Mouse (Mus musculus) urinary bladder, postnatal 36 days (tissue): ENCODE data around the gene E430018J23Rik.
A peak's percentile ranks its signal among the peaks of the same experiment; 100 is the strongest.
"Not testable (repeated sequence)": the region's sequence is repeated elsewhere in the genome, so short reads cannot be mapped to it uniquely, and the experiment has no call there.

Experiments
- DNase-seq, 2 experiments: peaks; one replicate each; pipeline ENCODE4 v3.0.0; 2022; ENCODE audit warnings: low spot score in 2 of 2, mixed read lengths in 1 of 2

E430018J23Rik gene

DNA sequence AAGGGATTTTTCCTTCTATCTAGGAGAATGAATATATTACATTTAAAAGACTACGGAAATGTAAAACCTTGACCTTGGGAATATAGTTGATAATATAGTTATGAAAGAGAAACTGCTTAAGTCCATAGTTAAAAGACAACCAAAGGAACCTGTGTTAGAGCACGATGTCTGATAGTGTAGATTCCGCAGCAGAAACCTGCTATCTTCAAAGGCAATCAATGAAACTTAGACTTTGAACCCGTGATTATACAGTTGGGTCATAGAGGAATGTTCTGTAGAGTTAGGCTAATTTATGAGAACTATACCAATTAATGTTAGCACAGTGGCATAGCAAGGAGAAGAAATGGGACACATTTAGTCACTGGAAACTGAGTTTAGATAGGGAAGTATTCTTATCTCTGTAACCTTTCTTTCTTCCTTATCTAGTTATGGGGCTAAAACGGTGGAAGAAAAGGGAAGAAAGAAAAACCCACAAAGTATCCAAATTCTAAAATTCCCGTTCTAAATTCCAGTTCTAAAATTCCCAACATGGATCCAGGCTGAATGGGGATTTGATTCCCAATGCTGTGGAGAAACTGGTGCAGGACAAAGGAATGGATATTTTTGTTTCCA is 15.0 kb downstream of the E430018J23Rik start:
- DNase-seq, result no peak

DNA sequence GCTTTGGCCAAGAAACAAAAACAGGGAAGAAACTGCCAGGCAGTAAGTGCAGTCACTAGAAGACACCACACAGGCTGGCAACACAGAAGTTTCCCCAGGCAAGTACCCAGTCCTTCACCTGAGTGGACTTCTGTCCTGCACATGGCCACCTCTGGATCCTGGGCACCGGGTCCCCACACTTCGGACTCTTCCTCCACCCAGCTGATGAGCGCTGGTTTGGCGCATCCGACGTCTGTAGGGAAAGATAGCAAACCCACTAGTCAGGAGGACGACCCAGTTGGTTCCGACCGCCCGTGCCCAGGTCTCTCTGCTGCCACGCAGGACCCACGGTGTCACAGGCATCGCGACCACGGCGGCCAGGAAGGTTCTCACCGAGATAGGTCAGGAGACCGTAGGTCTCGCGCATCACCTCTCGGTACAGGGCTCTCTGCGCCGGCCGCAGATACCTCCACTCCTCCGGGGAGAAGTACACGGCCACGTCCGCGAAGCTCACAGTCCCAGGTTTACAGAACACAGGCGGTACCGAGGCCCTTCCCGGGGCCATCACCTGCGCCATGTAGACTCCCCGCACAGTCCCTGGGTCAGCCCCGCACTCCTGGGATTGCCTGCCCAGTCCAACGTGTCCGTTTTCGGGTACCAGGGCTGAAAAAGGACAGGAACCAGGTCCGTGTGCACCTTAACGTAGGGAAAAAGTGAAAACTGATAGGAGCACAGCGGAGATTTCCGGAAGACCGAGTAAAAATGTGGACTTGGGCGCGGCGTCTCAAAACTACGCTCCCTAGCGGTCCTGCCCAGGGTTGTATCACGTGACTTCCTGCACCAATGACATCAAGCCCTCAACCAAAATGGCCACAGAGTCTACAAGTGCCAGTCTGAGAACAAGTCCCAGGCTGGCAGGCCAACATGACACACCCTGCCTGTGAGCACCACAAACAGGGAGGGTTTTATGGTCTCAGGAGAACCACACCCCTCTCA is 17.9 kb downstream of the E430018J23Rik start, which contains the start of gene Zfp747:
Gene Zfp747 (minus strand): TSS at position 780 of the 975 bp plus-strand sequence.
- peak; percentile 92 for DNase-seq

DNA sequence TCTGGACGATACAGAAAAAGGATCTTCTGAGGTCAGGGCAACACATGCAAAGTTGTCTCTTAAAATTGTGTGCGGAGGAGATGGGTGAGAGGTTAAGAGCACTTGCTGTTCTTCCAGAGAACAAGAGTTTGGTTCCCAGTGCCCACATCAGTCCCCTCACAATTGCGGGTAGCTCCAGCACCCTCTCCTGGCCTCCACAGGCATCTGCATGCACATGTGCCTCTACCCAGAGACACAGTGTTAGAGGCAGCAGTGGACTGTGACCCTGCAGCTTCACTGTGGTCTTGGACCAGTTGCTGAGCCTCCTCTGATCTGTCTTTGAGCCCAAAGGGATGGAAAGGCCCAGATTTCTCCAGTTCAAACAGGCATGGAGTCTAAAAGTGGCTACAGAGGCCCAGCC is 21.6 kb downstream of the E430018J23Rik start:
- not testable (repeated sequence) for DNase-seq

DNA sequence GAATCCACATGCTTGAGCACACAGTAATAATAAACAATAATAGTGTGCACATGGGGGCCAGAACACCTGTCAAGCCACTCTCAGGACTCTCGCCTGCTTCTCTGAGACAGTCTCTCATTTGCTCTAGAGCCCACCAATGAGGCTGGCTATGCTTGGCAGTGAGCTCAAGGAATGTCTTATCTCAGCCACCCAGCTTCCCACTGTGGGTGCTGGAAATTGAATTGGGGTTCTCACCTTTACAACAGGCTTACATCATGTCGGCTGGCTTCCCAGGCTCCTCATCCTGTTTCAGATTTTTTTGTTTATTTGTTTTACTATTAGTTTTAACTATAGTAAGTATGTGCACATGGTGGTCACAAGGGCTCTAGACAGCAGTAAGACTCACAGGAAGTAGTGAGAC is 22.2 kb downstream of the E430018J23Rik start:
- DNase-seq, result no peak

DNA sequence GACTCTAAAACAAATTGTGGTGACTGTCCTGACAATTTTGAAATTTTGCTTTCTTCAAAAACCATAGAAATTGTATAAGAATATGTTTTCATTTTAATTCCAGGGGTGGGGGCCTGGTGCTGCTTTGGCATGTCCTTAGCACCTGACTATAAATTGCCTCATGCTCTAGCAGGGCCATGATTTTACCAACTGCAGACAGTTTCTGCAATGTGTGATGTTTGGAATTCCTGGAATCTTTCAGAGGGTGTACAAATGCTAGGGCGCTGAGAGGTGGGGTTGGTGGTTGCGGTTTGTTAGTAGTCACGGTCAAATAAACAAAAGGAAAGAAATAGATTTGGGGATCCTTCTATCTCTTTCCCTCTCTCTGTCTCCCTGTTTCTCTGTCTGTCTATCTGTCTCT is 27.2 kb downstream of the E430018J23Rik start:
- no peak for DNase-seq

DNA sequence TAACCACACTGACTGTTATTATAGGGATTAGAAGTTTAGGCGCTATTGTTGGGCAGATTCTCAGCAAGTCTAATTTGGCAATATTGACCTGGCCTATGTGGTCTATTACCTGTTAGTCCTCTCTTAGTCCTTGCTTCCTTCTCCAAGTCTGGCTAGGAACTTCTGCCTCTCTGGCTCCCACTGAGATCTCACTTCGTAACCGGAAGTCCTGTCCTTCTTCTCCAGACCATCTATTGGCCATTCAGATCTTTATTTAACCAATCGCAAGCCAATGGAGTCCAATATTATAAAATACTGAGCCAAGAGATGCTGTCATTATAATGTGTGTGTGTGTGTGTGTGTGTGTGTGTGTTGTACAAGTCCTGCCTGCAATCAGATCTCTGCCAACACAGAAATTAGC is 29.3 kb downstream of the E430018J23Rik start:
- DNase-seq, result no peak

DNA sequence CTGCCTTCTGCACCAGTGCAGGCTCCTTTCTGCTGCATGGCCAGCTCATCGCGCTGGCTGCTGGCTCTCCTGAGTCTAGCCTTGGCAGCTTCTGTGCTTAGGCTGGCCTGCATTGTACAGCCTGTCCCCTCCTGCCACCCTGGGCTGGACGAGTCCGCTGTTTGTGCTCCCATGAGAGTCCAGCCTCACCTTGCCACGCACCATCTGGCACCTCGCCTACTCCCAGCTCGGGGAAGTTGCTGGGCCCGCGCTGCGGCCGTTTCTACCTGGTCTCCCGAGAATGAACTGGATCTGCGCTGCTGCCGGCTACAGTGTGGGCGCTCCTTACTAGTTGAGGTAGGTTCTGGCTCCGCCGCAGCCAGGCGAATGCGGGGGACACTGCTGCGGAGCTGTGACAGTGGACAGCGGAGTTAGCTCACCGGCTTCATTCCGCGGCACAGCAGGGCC is 29.9 kb downstream of the E430018J23Rik start:
- DNase-seq, result no peak

DNA sequence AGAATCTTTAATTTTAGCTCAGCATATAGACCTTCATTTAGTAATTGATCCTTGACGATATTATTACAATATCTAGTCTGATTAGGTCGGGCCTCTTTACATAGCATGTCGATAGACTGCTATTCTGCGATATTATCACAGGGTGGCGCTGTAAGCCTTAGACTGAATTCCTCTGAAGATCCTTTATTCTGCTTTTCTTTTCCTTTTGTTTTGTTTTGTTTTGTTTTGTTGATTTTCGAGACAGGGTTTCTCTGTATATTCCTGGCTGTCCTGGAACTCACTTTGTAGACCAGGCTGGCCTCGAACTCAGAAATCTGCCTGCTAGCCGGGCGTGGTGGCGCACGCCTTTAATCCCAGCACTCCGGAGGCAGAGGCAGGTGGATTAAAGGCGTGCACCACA is 31.0 kb downstream of the E430018J23Rik start:
- not testable (repeated sequence) for DNase-seq

DNA sequence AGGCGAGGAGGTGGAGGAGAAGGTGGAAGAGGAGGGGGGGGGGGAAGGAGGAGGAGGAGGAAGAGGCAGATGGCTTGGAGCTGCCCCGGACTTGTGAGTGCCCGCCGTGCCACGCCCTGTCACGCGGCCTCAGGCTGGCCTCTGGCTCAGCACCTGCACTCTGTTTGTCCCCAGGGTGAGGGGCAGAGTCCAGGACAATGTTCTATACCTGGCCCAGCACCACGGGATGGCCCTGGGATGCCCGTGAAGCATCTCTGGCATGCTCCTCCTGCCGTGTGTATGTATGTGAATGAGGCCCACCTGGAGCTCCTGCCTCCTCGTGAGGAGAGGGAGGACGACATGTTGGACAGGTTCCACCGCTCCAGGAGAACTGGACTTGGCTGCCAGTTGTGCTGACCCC is 32.0 kb downstream of the E430018J23Rik start:
- DNase-seq, result no peak

DNA sequence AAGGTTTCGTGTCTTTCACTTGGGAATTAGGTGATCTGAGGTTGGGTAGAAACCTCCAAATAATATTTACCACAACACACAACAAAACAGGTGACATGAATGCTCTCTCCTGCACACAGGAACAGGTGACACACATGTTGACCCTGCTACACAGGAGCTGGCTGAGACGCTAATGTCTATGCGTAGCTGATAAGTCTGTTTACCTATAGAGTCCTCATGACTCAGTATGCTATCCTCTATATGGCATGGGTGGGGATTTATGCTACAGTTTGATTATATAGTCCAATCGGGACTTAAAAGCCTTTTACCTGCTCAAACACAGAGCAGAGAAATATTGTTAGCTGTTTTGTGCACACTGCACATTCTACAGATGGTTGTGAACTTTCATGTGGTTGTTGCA is 33.2 kb downstream of the E430018J23Rik start:
- no peak for DNase-seq

DNA sequence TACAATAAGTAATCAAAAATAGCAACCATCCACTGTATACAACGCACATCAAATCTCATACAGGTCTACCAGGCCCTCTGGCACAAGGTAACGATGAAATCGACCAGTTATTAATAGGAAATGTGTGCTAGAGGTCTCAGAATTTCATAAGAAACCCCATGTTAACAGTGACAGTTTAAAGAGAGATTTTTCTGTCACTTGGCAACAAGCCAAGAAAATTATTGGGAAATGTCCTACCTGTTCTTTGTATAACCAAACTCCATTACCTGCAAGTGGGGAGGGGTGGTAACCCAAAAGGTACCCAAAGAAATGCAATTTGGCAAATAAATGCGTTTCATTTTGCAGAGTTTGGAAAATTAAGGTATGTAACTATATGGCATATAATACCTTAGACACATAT is 35.0 kb downstream of the E430018J23Rik start:
- no peak for DNase-seq

DNA sequence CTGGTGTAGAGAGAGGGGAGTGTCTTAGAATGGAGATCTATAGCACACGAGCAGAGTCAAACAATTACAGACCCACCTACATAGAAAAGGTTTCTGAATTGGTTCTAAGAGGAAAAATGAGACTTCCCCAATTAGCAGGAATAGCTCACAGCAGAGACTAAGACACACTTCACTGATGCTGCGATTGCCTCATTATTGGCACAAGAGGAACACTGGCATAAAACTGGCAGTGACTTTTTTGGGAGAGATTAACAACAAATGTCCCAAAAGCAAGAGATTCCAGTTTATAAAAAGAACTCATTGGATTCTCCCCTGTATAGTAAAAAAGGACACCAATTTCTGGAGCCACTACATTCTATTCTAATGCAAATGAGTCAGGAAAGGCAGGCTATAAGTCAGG is 35.6 kb downstream of the E430018J23Rik start:
- DNase-seq, result no peak

DNA sequence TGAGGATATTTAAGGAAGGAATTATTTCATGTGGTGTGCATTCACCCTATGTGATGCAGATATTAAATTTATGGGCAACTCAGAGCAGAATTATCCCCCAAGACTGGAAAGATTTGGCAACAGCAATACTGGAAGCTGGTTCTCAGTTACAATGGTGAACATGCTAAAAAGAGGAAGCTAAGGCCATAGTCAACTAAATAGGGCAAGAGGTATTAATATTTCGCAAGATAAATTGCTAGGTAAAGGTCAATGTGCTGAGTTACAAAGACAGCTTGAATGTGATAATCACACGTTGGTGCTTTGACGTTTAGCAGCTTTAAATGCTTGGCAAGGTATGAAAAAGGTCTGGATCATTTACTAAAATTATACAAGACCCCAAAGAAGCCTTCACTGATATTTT is 37.6 kb downstream of the E430018J23Rik start:
- no peak for DNase-seq

DNA sequence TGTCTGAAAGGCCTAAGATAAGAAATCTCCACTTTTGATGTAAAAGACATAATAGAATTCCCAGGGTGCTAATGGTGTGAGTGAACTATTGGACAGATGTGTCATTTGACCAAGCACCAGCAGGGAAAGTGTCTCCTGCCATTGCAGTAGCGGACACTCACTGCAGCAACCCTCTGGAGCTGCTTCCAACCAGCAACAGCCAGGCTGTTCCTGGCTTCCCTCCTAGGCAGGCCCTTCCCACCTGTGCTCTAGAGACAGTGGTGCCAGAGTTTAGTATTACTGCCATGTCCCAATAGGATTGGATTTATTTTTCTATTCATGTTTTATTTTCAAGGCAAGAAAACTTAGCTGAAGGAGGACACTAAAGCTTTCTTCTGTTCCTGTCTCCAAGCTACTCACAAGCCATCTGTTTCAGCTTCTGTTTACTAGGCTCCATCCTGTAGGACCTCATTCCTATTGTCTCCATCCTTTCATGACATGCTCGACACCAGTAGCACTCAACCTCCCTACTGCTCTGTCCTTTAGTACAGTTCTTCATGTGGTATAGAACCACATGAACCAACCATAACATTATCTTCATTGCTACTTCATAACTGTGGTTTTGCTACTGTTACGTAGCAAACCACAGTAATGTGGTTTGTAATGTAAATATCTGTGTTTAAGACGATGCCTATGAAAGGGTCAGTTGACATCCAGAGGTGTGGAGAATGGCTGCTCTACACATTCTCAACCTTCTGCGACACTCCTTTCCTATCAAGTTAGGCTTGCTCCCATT is 42.0 kb downstream of the E430018J23Rik start:
- no peak for DNase-seq

DNA sequence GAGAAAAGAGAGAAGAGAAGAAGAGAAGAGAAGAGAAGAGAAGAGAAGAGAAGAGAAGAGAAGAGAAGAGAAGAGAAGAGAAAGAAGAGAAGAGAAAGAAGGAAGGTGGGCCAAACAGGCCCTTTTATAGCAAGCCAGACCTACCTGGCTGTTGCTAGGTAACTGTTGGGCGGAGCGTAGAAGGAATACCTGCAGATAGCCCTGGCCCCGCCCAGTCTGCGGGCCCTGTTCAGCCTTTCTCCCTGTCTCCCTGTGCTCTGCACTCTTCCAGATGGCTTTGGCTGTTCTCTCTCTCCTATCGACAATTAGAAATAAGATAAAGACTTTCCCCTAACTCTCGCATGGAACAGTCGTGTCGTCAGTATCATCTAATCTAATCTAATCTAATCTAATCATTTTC is 46.8 kb downstream of the E430018J23Rik start:
- DNase-seq, result peak; percentile 56 to 64

DNA sequence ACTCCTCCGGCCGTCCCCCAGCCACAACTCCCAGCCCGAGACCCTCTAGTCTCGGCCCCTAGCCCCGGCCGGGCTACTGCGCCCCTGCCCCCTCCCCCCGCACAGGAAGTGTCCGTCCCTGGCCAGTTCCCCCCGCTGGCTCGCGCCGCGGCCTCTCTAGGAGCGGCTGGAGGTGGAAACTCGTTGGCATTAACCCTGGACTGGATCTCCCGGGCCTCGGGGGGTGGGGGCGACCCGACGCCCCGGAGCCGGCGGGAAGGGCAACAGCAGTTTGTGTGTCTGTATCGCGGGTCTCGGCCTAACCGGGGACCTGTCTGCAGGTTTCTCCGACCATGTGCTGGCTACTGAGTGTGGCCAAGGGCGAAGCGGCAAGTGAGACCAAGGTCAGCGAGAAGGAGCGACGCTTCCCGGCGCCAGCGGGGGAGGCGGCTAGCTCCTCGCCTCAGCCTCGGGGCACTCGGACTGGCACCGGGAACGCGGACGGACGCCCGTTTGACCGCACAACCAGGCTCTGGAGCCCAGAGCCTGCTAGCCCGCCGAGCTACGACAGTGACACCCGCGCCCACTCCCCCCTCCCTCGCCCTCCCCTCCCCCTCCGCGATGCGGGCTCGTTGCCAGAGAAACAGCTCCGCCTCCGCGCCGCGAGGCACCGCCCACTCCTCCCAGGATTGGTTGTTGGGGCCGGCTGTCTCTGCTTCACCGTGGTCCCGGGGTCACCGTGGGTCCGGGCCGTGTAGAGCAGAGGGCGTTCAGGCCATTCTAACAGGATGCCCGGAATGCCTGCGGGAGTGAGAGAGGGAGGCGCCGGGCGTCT is 47.7 kb downstream of the E430018J23Rik start, which contains the start of gene Zfp768:
Gene Zfp768 (minus strand): TSS at position 78 of the 814 bp plus-strand sequence.
- DNase-seq, result peak; percentile 89 to 93

DNA sequence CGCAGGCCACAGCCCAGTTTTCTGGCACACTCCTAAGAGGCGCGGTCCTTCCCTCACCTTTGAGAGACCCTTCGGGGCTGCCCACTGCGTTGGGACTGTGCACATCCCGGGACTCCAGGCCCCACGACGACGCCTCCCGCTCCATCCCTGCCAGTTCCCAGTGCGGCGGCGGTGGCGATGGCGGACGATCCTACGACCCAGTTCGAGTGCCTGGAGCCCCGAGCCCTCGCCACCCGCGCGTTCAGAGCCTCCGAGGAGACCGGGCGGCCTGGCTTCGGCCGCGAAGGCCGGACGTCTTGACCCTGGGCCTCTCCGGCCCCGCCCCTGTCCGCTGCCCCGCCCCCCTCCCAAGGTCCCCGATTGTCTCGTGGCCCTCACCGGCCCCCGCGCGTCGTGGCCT is 48.3 kb downstream of the E430018J23Rik start:
- DNase-seq, result no peak

DNA sequence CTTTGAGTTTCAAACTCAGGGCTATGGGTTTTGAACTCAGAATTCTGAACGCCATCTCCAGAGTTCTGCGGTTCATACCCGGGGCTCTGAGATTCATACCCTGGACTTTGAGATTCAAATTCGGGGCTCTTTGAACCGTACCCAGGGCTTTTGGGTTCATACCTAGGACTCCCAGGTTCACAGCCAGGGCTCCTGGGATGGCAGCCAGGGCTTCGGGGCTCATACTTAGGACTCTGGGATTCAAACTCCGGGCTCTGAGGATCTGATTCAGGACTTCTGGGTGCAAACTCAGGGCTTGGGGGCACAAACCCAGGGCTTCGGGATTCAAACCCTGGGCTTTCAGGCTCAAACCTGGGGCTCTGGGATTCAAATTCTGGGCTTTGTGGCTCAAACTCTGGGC is 49.1 kb downstream of the E430018J23Rik start:
- no peak for DNase-seq

DNA sequence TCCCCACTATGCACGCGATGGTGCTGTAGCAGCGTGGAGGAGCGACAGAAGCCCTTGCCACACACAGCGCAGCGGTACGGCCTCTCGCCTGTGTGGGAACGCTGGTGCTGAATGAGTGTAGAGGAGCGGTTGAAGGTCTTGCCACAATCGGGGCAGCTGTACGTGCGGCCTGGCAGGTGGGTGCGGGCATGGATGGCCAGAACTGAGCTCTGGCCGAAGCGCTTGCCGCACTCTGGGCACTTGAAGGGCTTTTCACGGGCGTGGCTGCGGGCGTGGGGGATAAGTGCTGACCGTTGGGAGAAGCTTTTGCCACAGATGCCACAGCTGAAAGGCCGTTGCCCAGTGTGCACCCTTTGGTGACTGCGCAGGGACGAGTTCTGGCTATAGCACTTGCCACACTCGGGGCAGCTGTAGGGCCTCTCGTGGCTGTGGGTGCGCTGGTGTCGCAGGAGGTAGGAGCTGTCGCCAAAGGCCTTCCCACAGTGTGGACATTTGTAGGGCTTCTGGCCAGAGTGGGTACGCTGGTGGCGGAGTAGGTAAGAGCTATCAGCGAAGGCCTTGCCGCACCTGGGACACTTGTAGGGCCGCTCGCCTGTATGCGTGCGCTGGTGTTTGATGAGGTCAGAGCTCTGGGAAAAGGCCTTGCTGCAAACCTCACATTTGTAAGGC is 49.9 kb downstream of the E430018J23Rik start:
- no peak for DNase-seq

DNA sequence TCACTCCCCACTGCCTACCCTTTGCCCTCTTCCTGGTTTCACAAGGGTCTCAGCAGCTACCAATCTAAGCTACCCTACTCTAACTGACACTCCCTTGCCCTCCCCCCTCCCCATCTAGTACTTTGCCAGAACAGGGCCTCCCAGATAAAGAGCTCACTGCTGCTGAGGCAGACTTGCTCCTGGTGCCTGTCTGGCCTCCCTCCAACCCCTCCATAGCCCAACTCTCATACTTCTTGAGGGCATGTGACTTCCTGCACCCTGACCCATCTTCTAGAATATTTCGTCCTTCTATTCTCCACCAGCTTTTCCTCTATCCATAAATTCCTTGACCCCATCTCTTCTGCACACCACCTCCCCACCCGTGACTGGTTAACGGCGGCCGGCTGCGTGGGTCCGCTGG is 50.5 kb downstream of the E430018J23Rik start:
- no peak for DNase-seq

DNA sequence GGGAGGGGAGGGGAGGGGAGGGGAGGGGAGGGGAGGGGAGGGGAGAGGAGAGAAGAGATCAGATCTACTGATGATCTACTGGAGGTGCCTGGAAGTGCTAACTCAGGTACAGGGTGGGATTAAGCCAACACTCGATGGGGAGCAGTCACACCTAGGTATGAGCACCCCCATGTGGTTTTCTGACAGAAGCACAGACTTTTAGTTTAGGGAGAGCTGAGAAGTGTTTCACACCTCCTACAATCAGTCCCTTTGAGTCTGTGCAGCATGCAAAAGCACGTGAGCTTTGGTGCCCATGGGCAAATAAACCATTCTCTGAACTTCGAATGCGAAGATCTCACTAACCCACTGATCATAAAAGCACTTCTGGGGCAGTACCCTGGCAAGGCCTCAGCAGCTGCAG is 51.1 kb downstream of the E430018J23Rik start:
- DNase-seq, result no peak
